Mouse (Mus musculus) lung, postnatal 0 days (tissue): ENCODE measurements around the gene Ubap1l.

Experiments used
- CTCF ChIP-seq: IDR thresholded peaks from 2 replicates; pipeline ENCODE4 v1.5.1; 2016; ENCODE audit warnings: antibody characterized with exemption, mild to moderate bottlenecking
- EP300 ChIP-seq: IDR thresholded peaks from 2 replicates; pipeline ENCODE4 v1.6.1; 2016; ENCODE audit warnings: antibody characterized with exemption, mild to moderate bottlenecking, control low read depth

DNA sequence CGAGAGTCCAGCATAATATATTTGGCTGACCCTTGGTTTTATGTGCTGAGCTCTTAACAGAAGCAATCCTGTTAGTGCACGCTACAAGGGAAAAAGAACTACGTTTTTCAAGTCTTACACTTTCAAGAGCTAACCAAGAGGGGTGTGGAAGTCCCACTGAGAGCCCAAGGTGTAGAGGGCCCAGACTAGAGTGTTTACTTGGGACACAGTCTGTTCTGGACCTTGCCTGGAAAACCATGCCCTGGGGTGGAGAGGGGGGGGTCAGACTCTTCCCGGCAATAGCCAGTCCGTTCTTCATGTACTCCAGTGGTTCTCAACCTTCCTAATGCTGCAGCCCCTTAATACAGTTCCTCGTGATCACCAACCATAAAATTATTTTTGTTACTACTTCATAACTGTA is 39.1 kb downstream of the Ubap1l start:
- no peak for TF ChIP-seq CTCF
- peak; percentile 93 for TF ChIP-seq EP300
